Mouse (Mus musculus) cerebellum, postnatal 4 days (tissue): ENCODE data around the gene Ascl3.

ENCODE experiments used
- DNase-seq, 2 experiments: peaks; one replicate each; pipeline ENCODE4 v3.0.0; 2022; ENCODE audit warnings: low spot score in 2 of 2, mixed read lengths in 1 of 2

The Ascl3 gene

GRCm38 (mm10) chr7:109731626-109732025 lies at the start of gene Ascl3:
Gene Ascl3 (minus strand): TSS chr7:109731726.
- no peak for DNase-seq

- no peak for DNase-seq
Observed at GRCm38 (mm10) chr7:109781087-109781469, 49.6 kb upstream of the Ascl3 start.

GRCm38 (mm10) chr7:109772251-109772650 lies 40.7 kb upstream of the Ascl3 start:
- DNase-seq, result no peak

GRCm38 (mm10) chr7:109768699-109769383 lies 37.3 kb upstream of the Ascl3 start:
- no peak for DNase-seq

- DNase-seq, result no peak
Observed at GRCm38 (mm10) chr7:109767575-109768350, 36.2 kb upstream of the Ascl3 start.

- no peak for DNase-seq
Observed at GRCm38 (mm10) chr7:109764009-109764408, 32.5 kb upstream of the Ascl3 start.

- no peak for DNase-seq
Observed at GRCm38 (mm10) chr7:109756291-109756690, 24.8 kb upstream of the Ascl3 start.

- no peak for DNase-seq
Observed at GRCm38 (mm10) chr7:109754034-109754433, 22.5 kb upstream of the Ascl3 start.

- DNase-seq, result peak; percentile 56 to 80
Observed at GRCm38 (mm10) chr7:109752008-109752925, 20.7 kb upstream of the Ascl3 start, which contains the start of gene Tmem9b. Gene Tmem9b (minus strand): TSS chr7:109752875.

GRCm38 (mm10) chr7:109751427-109752007 lies 20.0 kb upstream of the Ascl3 start:
- DNase-seq, result no peak

GRCm38 (mm10) chr7:109747747-109748146 lies 16.2 kb upstream of the Ascl3 start:
- DNase-seq, result no peak

GRCm38 (mm10) chr7:109741703-109742102 lies 10.2 kb upstream of the Ascl3 start:
- no peak for DNase-seq

GRCm38 (mm10) chr7:109741060-109741459 lies 9.5 kb upstream of the Ascl3 start:
- DNase-seq, result no peak

GRCm38 (mm10) chr7:109739822-109740370 lies 8.4 kb upstream of the Ascl3 start:
- no peak for DNase-seq

- DNase-seq, result no peak
Observed at GRCm38 (mm10) chr7:109734806-109735205, 3.3 kb upstream of the Ascl3 start.

GRCm38 (mm10) chr7:109723697-109724096 lies 7.8 kb downstream of the Ascl3 start, which contains the start of gene BC051019:
Gene BC051019 (minus strand): TSS chr7:109723850.
- DNase-seq, result no peak

GRCm38 (mm10) chr7:109723114-109723513 lies 8.4 kb downstream of the Ascl3 start:
- DNase-seq, result no peak

GRCm38 (mm10) chr7:109722618-109723017 lies 8.9 kb downstream of the Ascl3 start:
- no peak for DNase-seq

- peak in 1 of 2 experiments; percentile 24 for DNase-seq
Observed at GRCm38 (mm10) chr7:109719286-109719685, 12.2 kb downstream of the Ascl3 start.

GRCm38 (mm10) chr7:109713434-109713982 lies 18.0 kb downstream of the Ascl3 start:
- DNase-seq, result no peak

GRCm38 (mm10) chr7:109712198-109712597 lies 19.3 kb downstream of the Ascl3 start:
- DNase-seq, result no peak
